Mouse (Mus musculus): ENCODE results near the gene Ctsw. TPM values are rescaled to one million over a fixed set of nuclear protein-coding genes. Genes with fewer than 3 reads are reported as not detected.

Gene Ctsw
- polyA plus RNA-seq (2017; shearing (Covaris generic)), result 81.4 TPM

DNA sequence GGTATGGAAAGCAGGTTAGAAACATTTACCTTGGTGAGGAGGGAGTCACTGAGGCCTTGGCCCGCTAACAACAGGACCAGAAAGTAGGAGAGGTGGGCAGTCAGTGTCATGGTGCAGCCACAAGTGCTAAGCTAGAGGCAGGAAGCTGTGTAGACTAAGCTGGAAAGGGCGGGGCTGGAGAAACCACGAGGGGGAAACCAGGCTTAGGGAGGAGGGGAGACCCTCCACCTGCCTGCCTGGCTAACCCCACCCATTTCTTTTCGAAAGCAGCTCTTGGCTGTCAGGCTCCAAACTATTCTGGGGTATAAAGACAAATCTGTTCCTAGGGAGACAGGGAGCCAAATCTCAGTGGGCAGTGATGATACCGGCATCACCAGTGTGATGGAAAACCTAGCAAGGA, at the start of gene Ctsw:
Gene Ctsw, minus strand, starts transcription at position 134 of the 400 bp plus-strand sequence.

GRCm38 (mm10) chr19:5510031-5511026, 42.0 kb upstream of the Ctsw start, which contains the start of gene Snx32:
Snx32 (minus strand) TSS chr19:5510538.

DNA sequence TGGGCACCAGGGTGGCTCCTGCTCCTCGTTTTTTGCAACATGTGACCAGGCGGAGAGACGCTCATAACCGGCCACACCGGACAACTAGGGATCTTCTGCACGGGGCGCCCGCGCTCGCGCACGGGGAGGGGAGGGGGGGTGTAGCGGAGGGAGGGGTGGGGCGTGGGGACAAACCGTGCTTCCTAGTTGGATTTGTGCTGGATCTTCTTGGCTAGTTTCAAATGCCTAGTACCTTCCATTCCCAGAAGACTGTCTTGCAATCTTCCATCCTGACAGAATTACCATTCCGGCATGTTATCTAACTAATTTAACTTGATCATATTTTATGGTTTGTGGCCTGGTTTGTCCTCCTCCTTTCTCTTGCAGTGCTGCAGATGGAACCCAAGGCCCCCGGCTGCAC, 35.4 kb upstream of the Ctsw start, which contains the start of gene 1700020D05Rik:
Gene 1700020D05Rik, minus strand, starts transcription at position 101 of the 400 bp plus-strand sequence.

DNA sequence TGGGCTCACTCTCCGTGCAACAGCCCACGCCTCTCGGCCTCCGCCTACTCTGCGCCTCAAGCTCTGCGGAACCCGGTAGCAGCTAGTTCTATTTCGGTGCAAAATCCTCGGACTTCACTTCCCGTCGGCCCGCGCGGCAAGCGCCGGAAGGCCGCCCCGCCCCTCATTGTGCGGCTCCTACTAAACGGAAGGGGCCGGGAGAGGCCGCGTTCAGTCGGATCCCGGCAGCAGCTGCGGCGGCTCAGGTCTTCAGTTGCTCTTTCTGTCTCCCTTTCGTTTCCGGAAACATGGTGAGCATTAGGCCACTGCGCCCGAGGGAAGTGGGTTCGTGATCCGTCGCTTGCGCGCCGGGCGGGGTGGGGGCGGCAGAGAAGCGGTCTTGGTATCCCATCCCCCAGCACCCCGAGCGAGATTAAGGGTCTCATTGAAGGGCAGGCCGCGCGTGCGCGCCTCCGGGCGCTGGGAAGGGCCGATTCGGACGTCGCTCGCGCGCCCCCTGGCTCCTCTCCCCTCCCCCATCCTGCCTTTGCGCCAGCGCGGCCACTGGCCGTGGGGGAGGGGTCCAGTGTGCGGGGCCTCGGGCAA, 22.1 kb upstream of the Ctsw start, which contains the start of gene Cfl1:
Gene Cfl1, plus strand, starts transcription at position 143 of the 585 bp plus-strand sequence.

DNA sequence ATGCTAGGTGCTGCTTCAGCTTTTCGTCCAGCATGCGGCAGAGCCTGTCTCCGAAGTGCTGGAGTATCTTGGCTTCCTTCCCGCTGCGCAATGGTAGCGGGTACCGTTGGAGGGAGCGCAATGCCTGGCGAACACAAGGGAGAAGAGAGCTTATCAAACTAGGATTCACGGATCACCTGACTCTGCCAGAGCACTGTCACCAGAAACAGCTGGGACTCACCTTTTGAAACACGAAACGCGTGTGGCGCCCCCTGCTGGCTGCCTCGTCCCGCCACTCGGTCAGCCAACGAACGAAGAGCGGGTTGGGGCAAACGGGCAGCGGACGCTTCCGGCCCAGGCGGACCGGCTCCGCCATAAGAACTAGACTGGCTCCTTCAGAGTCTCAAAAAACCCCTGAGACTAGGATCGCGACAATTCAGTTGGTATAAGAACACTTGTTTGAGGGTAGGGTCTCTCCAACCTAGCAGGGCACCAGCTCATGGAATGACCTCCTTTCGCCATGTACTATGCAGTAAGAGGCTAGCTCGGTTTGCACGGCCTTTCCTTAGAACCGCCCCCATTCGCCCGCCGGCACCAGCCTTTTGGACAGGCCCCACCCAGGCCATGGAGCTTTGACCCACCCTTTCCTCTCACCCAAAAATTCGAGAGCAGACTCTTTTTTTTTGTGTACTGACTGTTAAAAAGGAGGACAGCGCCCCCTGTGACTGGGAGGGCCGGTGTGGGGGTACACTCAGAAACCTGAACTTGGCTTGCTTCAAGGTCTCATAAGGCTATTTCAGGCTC, 19.7 kb upstream of the Ctsw start, which contains the start of gene Mus81:
Gene Mus81, minus strand, starts transcription at position 635 of the 783 bp plus-strand sequence.

DNA sequence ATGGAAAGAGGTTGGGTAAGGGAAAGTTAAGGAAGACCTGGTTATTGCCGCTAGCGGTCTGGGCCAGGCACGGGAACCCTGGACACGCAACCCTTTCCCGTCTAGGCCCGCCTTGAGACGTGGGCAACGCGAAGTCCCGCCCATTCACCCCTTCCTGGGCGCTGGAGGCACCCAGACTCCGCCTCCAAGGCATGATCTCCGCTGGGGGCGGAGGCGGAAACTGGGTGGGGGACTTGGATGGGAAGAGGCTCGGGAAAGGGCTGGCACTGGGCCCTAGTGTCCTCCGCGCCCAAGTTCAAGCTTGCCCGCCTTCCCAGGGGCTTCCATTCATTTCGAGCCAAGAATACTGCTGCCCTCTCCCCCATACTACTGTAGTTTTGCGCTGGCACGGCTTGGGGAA, 5.4 kb upstream of the Ctsw start, which contains the start of gene Efemp2:
Gene Efemp2, plus strand, starts transcription at position 235 of the 400 bp plus-strand sequence.

DNA sequence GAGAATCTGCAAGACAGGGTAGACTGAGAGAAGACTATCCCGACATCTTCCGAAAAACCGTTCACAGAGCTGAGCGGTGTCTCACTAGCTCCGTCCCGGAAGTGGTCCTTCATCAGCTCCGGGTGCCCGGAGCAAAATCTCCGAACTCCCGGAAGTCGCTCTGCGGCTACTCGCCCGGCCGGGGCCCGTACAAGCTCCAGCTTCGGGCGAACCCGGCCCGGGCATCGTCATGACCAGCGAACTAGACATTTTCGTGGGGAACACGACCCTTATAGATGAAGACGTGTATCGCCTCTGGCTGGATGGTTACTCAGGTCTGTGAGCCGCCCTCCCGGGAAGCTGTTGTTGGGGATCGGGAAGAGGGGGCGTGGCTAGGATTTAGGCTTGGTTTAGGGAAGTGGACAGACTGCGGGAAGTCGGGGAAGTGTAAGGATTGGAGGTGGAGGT, 7.8 kb downstream of the Ctsw start, which contains the start of gene Fibp:
Gene Fibp, plus strand, starts transcription at position 151 of the 447 bp plus-strand sequence.

DNA sequence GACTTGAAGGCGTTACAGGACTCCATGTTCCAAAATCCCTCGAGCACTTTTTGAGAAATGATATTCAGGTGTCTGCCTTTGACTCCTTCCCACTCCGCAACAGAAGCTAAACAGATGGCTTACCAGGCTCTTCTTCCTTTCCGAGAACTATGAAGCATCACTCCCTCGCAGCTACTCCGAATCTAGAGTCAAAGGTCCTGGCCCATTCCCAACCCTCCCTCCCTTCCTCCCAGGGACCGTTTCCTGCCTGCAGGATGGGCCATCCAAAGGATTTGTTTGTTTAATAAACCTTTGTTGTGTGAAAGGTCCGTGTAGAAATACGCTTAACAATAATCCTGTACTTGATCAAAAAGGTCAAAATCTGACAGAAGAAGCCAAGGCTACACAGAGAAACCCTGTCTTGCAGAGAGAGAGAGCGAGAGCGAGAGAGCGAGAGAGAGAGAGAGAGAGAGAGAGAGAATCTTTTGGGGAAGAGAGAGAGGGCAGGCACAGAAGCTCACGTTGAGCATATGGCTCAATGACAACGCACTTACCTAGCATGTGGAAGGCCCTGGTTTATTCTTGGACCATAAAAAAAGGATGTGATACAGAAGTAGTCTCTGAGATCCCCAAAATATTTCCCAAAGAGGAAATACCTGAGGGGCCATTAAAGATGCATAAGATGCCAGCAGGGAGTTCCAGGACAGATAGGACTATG, 10.4 kb downstream of the Ctsw start, which contains the start of gene Ccdc85b:
Gene Ccdc85b, minus strand, starts transcription at position 149 of the 697 bp plus-strand sequence.

GRCm38 (mm10) chr19:5447515-5448353, 20.6 kb downstream of the Ctsw start, which contains the start of gene Fosl1:
Fosl1 (plus strand) TSS chr19:5447547.

DNA sequence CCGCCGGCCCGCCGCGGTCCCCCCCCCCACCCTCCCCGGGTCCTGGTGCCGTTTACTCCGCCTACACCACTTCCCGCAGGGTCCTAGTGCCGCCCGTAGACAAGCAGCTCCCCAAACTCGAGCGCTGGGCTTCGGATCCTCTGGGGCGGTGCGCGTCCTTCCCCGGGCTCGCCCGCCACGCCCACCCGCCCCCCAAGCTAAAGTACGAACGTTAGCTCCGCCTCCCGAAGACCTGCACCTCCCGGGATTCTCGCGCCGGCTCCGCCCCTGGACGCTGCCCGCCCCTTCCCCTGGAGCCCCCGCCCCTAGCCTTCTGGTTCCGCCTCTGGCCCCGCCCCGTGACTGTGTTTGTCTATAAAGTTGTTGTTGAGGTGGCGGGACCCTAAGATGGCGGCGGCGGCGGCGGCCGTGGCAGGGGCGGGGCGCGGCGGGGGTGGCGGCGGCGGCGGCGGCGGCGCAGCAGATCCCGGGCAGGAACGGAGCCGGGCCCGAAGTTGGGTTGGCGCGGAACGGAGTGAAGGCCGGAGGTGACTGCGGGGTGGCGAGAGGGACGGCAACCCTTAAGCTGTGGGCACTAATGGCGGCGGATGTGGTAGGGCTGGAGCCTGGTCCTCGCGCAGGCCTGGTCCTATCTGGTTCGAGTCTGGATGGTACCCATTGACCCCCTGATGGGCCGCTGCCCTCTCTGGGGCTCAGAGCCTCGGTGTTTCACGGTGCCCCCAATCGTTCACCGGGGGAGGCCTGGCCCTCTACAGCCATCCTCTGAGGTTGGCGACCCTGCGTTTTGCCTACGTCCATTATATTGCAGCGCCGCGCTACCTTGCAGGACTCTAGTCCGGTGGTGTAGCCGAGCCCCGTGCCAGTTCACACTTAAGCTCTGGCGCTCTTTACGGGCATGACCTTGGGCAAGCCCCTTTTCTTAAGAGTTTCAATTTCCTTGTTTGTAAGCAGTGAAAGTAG, 43.2 kb downstream of the Ctsw start, which contains the start of the genes Drap1 and AI837181:
Gene Drap1, minus strand, starts transcription at position 198 of the 960 bp plus-strand sequence.
Gene AI837181, plus strand, starts transcription at position 363 of the 960 bp plus-strand sequence.

Other genes with a start within 250 kb of the Ctsw start
- 16.5 TPM for gene Pacs1, start 195.4 kb downstream of the Ctsw start, polyA plus RNA-seq (2017; shearing (Covaris generic))
- gene Sf3b2, start 173.1 kb downstream of the Ctsw start, polyA plus RNA-seq (2017; shearing (Covaris generic)), result 415 TPM
- gene Gal3st3, start 170.2 kb downstream of the Ctsw start, polyA plus RNA-seq (2017; shearing (Covaris generic)), result not detected
- not detected for gene Catsper1, start 132.8 kb downstream of the Ctsw start, polyA plus RNA-seq (2017; shearing (Covaris generic))
- gene Cst6, start 118.9 kb downstream of the Ctsw start, polyA plus RNA-seq (2017; shearing (Covaris generic)), result 2.0 TPM
- gene Eif1ad, start 101.8 kb downstream of the Ctsw start, polyA plus RNA-seq (2017; shearing (Covaris generic)), result 58.1 TPM
- 305 TPM for gene Banf1, start 101.3 kb downstream of the Ctsw start, polyA plus RNA-seq (2017; shearing (Covaris generic))
- 35.0 TPM for gene Sart1, start 79.8 kb downstream of the Ctsw start, polyA plus RNA-seq (2017; shearing (Covaris generic))
- gene Tsga10ip, start 66.0 kb downstream of the Ctsw start, polyA plus RNA-seq (2017; shearing (Covaris generic)), result 0.60 TPM
- 75.7 TPM for gene Drap1, start 43.5 kb downstream of the Ctsw start, polyA plus RNA-seq (2017; shearing (Covaris generic))
- 19.2 TPM for gene AI837181, start 43.4 kb downstream of the Ctsw start, polyA plus RNA-seq (2017; shearing (Covaris generic))
- gene Fosl1, start 21.0 kb downstream of the Ctsw start, polyA plus RNA-seq (2017; shearing (Covaris generic)), result not detected
- gene Ccdc85b, start 10.6 kb downstream of the Ctsw start, polyA plus RNA-seq (2017; shearing (Covaris generic)), result 5.3 TPM
- gene Fibp, start 7.9 kb downstream of the Ctsw start, polyA plus RNA-seq (2017; shearing (Covaris generic)), result 148 TPM
- gene Efemp2, start 5.4 kb upstream of the Ctsw start, polyA plus RNA-seq (2017; shearing (Covaris generic)), result 2.5 TPM
- 81.3 TPM for gene Mus81, start 19.9 kb upstream of the Ctsw start, polyA plus RNA-seq (2017; shearing (Covaris generic))
- 4,076 TPM for gene Cfl1, start 21.9 kb upstream of the Ctsw start, polyA plus RNA-seq (2017; shearing (Covaris generic))
- gene 1700020D05Rik, start 35.3 kb upstream of the Ctsw start, polyA plus RNA-seq (2017; shearing (Covaris generic)), result 0.45 TPM
- gene Snx32, start 42.0 kb upstream of the Ctsw start, polyA plus RNA-seq (2017; shearing (Covaris generic)), result 20.1 TPM
- gene Ovol1, start 92.1 kb upstream of the Ctsw start, polyA plus RNA-seq (2017; shearing (Covaris generic)), result not detected
- 21.4 TPM for gene Ap5b1, start 99.5 kb upstream of the Ctsw start, polyA plus RNA-seq (2017; shearing (Covaris generic))
- gene Rnaseh2c, start 133.4 kb upstream of the Ctsw start, polyA plus RNA-seq (2017; shearing (Covaris generic)), result 145 TPM
- gene Kat5, start 141.7 kb upstream of the Ctsw start, polyA plus RNA-seq (2017; shearing (Covaris generic)), result 51.5 TPM
- 151 TPM for gene Rela, start 169.0 kb upstream of the Ctsw start, polyA plus RNA-seq (2017; shearing (Covaris generic))
- 75.3 TPM for gene Sipa1, start 195.2 kb upstream of the Ctsw start, polyA plus RNA-seq (2017; shearing (Covaris generic))
- 26.1 TPM for gene Map3k11, start 220.2 kb upstream of the Ctsw start, polyA plus RNA-seq (2017; shearing (Covaris generic))
- 64.4 TPM for gene Pcnx3, start 220.4 kb upstream of the Ctsw start, polyA plus RNA-seq (2017; shearing (Covaris generic))
- 3.6 TPM for gene Kcnk7, start 235.9 kb upstream of the Ctsw start, polyA plus RNA-seq (2017; shearing (Covaris generic))